Mouse (Mus musculus) cerebellum, adult (tissue): ENCODE data around the gene Trim16.

Experiments
- ATAC-seq: cut with Nextera tagmentation; 2 replicates; pipeline ENCODE4 v1.9.2; 2017; ENCODE audit warnings: mild to moderate bottlenecking, moderate library complexity, mixed read lengths; ENCODE audit not compliant: insufficient number of reproducible peaks, low FRiP score, low TSS enrichment

Gene Trim16

GRCm38 (mm10) chr11:62820059-62820541 lies at the start of gene Trim16:
TSS of gene Trim16 (plus strand) at chr11:62820231.
- peak; percentile 52; the same call in 1 of the 2 replicates for ATAC-seq

DNA sequence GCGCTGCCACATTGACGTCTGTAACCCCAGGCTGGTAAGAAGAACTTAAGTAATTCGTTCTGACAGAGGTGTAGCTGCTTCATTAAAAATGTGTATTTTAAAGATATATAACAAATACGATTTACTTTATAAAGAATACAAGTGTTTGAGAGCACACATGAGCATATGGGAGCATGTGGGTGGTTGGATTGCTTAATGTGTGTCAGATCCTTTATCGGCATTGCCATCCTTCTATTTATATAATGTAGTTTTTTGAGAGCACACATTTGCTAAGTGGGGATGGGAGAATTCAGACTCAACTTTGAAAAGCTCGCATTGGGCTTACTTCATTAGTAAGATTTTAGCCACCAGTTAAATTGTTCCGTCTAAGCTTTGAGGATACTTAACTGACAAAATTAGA lies 43.5 kb upstream of the Trim16 start:
- ATAC-seq: no peak

DNA sequence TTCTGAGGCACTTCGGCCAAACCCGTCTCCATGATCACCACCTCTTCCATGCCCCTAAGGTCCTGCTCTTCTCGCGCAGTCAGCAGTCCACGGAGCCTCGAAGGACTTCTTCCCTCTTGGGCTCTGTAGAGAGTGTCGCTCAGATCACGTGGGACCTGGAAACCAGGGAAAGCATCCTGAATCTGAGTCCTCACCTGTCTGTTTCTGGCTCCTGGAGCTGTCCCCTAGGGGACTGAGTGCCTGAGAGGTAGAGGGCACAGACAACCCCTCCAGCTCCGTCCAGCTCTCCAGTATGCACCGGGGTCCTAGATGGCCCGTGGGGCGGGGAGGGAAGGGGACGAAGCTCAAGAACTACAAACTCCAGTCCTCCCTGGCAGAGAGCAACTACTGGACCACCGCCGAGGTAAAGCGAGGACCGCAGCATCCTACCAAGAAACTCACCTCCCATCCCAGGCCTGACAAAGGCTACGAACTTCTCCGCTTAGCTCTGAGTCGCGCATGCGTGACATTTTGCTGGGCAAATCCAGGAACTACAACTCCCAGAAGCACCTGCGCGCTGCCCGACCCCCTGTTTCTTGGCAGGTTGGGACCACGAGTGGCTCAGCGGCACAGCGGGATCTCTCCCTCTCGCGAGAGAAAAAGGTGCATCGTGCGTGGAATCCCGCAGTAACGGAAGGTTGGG lies 31.0 kb upstream of the Trim16 start, which contains the start of gene Zfp286:
TSS of gene Zfp286 (minus strand) at position 528 of the 682 bp plus-strand sequence.
- ATAC-seq: peak; percentile 88

- ATAC-seq: no peak
Measured at GRCm38 (mm10) chr11:62789617-62789936, 30.5 kb upstream of the Trim16 start.

DNA sequence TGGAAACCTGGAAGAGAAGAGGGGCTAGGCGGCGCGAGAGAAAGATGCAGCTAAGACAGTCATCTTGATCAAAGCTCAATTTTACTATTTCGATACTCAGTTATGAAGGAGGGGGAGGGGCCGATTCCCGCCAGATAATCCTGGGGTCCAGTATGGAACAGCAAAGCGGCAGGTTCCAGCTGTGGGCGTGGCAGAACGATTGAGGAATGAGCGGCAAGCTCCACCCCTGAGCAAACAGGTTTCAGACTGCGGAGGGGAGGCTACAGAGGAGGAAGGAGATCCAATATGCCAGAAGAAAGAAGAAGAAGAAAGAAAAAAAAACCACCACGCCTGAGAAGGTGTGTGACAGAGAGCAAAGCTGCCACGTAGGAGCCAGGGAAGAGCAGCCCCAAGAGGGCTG lies 15.9 kb upstream of the Trim16 start:
- ATAC-seq: no peak

DNA sequence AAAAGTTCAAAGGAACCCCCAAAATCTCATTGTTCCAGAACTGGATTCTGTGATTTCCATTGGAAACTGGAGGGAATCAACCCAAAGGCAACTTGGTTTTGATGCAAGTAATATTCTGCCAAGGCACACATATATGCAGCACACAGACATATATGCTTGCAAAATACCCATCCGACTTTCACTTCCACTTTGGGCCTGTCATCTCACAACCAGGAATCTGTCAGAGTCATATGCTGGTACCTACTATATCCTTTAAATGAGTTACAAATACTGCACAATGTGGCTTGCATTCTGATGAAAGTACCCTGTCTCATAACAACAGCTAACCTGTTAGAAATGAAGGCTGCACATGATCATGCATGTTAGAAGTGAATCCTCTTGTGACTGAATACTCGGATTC lies 12.1 kb upstream of the Trim16 start:
- ATAC-seq: no peak

GRCm38 (mm10) chr11:62809201-62809600 lies 10.8 kb upstream of the Trim16 start:
- ATAC-seq: no peak

DNA sequence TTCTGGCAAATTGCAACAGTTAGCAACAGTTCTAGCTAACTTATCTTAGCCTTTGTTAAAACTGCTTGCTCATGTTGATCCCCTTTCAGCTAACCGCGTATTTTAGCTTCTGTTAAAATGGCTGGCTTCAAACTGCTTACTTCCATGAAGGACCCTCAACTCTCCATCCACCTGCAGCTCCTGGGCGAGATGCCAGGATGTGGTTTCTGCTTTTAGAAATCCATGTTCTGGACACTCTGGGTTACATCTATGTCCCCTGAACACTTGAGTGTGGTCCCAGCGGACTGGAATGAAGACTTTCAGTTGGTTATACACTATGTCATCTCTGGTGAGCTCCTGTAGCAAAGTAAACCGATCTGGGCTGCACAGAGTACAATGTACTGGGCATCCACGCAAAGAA lies 7.8 kb upstream of the Trim16 start:
- ATAC-seq: no peak

DNA sequence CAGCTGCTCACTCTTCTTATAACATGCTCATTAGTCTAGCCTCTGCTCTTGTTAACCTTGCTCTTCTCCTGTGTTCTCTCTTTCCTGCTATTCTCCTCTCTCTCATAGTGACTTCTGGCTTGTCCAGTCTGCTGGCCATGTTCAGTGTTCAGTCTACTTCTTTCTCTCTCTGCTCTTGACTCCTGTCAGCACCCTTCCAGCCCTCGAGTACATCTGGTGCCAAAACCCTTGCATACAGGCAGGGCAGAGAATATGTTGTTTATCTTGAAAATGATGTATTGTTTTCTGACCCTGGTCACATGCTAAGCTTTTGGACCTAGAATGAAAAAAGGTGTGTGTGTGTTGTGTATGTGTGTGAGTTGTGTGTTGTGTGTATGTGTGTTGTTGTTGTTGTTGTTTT lies 6.5 kb upstream of the Trim16 start:
- no peak for ATAC-seq

GRCm38 (mm10) chr11:62813970-62814624 lies 5.9 kb upstream of the Trim16 start:
- no peak for ATAC-seq

- no peak for ATAC-seq
Measured at GRCm38 (mm10) chr11:62814625-62815024, 5.4 kb upstream of the Trim16 start.

GRCm38 (mm10) chr11:62815438-62815837 lies 4.6 kb upstream of the Trim16 start:
- ATAC-seq: no peak

DNA sequence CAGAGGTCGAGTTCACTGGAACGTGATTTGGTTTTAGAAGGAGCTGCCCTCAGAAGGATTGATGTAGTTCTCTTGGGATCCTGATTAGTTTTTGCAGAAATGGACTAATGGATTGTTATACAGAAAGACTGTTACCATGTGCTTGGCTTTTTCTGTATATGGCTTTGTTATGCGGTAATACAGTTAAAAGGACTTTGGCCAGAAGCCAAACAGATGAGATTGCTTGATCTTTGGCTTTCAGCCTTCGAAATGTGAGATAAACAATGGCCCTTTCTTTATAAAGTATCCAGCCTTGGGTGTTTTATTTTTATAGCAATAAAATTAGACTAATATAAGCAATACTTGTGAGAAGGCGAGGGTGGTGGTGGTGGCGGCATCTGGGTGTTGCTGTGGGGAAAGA lies 3.4 kb upstream of the Trim16 start:
- ATAC-seq: no peak

DNA sequence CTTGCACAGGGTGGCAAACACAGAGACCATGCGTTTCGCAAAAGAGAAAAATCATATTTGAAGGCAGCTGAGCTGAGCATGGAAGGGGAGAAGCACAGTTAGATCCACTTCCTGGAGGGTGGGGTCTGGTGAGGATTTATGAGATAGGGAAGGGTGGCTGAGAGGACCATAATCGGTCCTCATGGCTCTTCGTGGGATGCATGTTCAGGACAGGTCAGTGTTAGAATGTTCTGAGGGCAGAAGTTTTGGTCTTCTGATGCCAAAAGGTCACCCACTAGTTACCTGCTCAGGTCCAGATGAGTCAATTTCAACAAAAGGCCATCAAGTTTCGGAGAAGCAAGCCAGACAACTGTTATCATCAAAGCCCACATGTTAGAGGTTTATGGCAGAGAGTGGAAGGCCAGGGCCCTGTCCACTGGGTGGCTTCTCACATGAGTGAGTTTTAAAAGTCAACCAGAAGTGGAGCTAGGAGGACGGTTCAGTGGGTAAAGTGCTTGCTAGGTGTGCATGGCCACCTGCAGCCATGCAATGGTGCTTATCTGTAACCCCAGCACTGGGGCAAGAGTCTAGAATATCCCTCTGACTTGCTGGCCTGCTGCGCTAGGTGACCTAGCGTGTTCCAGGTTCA lies 858 bp upstream of the Trim16 start:
- ATAC-seq: no peak

GRCm38 (mm10) chr11:62820661-62821437 lies 818 bp downstream of the Trim16 start:
- 0 out of 2 replicates have a peak, but pooled peaks have one; percentile 45 for ATAC-seq

- no peak for ATAC-seq
Measured at GRCm38 (mm10) chr11:62821893-62822292, 1.9 kb downstream of the Trim16 start.

DNA sequence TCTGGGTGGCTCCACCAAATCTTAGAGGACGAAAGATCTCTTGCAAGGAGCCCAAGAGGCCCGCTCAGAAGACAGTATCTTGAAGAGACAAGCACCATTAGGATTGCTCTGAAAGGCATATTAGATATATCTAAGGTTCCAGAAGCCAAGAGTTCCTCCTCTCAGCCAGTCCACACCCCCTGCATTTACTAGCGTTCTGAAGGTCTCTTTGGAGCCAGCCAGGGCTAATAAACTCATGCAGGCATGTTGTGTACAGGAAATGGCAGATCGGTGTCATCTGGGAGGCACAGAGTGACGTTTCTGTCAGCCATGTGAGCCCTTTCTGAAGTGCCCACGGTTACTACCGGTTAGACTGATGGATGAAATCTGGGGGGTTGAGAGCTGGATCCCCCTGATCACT lies 4.2 kb downstream of the Trim16 start:
- ATAC-seq: no peak

DNA sequence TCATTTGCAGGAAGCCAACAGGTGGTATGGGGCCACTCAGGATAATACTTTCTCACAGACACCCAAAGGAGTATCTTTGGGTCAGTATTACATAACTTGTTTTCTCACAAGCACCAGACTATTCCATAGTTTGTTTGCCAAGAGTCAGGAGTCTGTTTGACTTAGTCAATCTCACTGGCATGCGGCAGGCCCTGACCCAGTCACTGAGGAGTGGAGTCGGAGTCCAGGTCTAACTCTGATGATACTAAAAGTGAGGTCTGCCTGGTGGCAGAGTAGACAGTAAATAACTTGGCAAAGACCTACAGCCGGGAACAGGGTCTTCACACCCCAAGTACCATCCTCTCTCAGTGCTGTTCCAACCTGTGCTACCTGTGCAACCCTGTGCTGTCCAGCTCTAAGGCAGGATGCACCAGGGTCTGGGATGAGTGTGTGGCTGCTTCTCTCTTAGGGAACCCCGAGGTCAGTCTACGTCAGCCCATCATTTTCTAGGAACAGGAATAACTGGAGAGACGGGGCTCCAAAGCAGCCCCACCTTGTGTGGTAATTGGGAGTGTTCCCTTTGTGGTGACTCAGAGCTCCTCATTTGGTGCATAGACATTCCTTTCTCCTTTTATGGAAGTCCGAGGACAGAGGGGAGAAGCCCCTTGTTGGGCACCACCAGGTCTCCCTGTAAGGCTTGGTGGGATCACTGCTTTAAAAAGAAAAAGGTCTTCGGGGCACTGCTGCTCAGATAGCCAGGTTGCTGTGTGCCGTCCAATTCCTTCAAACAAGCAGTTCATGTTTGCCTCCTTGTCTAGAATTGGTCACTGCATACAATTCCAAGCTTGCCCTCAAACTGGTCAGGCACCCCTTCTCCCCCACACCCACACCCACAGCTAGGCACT lies 5.4 kb downstream of the Trim16 start:
- ATAC-seq: no peak

DNA sequence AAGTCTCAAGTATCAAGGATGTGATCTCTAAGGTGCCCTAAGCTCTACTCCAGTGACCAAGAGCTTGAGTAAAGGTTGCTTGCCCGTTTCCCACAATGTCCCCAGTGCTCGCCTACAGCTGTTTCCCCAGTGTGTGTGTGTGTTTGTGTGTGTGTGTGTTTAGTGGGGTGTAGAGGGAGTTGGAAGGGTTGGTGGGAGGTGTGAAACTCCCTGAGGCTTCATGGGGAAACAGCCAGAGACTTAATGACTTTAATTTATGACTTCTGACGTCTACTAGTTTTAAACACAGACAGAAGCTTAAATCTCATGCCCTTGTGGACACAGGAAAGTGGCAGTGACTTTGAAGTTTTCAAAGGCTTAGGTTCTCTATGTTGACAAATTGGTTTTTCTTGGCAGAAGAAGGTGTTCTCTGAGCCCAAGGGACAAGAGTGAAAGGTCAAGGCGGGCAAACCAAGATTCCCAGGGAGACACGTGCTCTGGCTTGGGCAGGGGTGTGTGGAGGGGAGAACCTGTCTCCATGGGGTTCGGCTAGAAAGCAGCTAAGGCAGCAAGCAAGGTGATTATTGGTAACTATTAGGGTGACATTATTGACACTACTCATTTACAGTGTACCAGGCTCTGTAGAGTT lies 6.2 kb downstream of the Trim16 start:
- ATAC-seq: no peak
